Mouse (Mus musculus) CH12.LX (cell line): ENCODE results near the gene Mllt3. TPM values are rescaled to one million over a fixed set of nuclear protein-coding genes. Genes with fewer than 3 reads are reported as not detected.

Source experiments
- DNase-seq: peaks from one replicate; pipeline ENCODE4 v3.0.0-alpha.2; 2013; ENCODE audit errors: extremely low read depth
- H3K27ac ChIP-seq: 2 replicates; pipeline ENCODE4 v1.5.1; 2012; ENCODE audit warnings: low read depth, mild to moderate bottlenecking, control low read depth, moderate library complexity; ENCODE audit not compliant: insufficient read depth
- H3K27me3 ChIP-seq: replicated peaks from 2 replicates; pipeline ENCODE3; 2012; ENCODE audit warnings: inconsistent platforms
- H3K36me3 ChIP-seq, 2 experiments: replicated peaks in 1 of 2; 2 replicates each; pipeline versions ENCODE3 to v1.6.1; 2012; ENCODE audit warnings: inconsistent platforms in 1 of 2, low read length in 1 of 2, mild to moderate bottlenecking in 1 of 2, mixed read lengths in 1 of 2, moderate library complexity in 1 of 2; ENCODE audit not compliant: control insufficient read depth in 1 of 2, insufficient read depth in 1 of 2
- H3K4me1 ChIP-seq, 2 experiments: 2 replicates each; pipeline ENCODE4 v1.6.1; 2012; ENCODE audit warnings: inconsistent platforms in 1 of 2, moderate library complexity in 1 of 2; ENCODE audit not compliant: insufficient read depth in 2 of 2, control insufficient read depth in 1 of 2
- H3K4me2 ChIP-seq: 2 replicates; pipeline ENCODE4 v1.6.1; 2012; ENCODE audit warnings: low read depth, mild to moderate bottlenecking, control low read depth; ENCODE audit not compliant: poor library complexity, insufficient read depth, severe bottlenecking
- H3K4me3 ChIP-seq, 3 experiments: fragments of 150-350 bp in 1 of 3; sonication (generic) in 1 of 3; replicated peaks in 1 of 3; 2 replicates each; pipeline versions ENCODE3 to v1.5.1; 2011 to 2012; ENCODE audit warnings: low read depth in 2 of 3, low read length in 2 of 3, mild to moderate bottlenecking in 2 of 3, moderate library complexity in 2 of 3, control low read depth in 1 of 3, improper control_type of control experiment in 1 of 3, inconsistent platforms in 1 of 3, mixed read lengths in 1 of 3; ENCODE audit not compliant: poor library complexity in 1 of 3
- H3K79me2 ChIP-seq: replicated peaks from 2 replicates; pipeline ENCODE4 v1.6.1; 2012; ENCODE audit warnings: mild to moderate bottlenecking, moderate library complexity; ENCODE audit not compliant: control insufficient read depth, poor library complexity, insufficient read depth, severe bottlenecking; ENCODE audit errors: extremely low read depth
- H3K9ac ChIP-seq: 2 replicates; pipeline ENCODE4 v1.6.1; 2012; ENCODE audit warnings: low read depth, mild to moderate bottlenecking, control low read depth, moderate library complexity; ENCODE audit not compliant: insufficient read depth
- H3K9me3 ChIP-seq: replicated peaks from 2 replicates; pipeline ENCODE3; 2012; ENCODE audit warnings: low read length, inconsistent platforms, mixed read lengths
- CHD1 ChIP-seq: IDR thresholded peaks from 2 replicates; pipeline ENCODE4 v1.6.1; 2012; ENCODE audit warnings: low read depth, low read length, improper control_type of control experiment, inconsistent platforms
- CHD2 ChIP-seq: IDR thresholded peaks from 2 replicates; pipeline ENCODE4 v1.6.1; 2011; ENCODE audit warnings: low read length, improper control_type of control experiment
- ELF1 ChIP-seq: IDR thresholded peaks from 2 replicates; pipeline ENCODE4 v1.6.1; 2014; ENCODE audit warnings: low read depth, mild to moderate bottlenecking, inconsistent platforms, low read length, improper control_type of control experiment
- EP300 ChIP-seq: IDR thresholded peaks from 2 replicates; pipeline ENCODE4 v1.6.1; 2011; ENCODE audit warnings: low read length, improper control_type of control experiment
- ETS1 ChIP-seq: conservative IDR thresholded peaks from 2 replicates; pipeline ENCODE4 v1.6.1; 2012; ENCODE audit warnings: low read depth, mild to moderate bottlenecking, inconsistent platforms, low read length, improper control_type of control experiment, moderate library complexity
- GABPA ChIP-seq: IDR thresholded peaks from 2 replicates; pipeline ENCODE4 v1.6.1; 2012; ENCODE audit warnings: low read depth, low read length, improper control_type of control experiment, inconsistent platforms; ENCODE audit not compliant: insufficient replicate concordance
- JUND ChIP-seq: conservative IDR thresholded peaks from 2 replicates; pipeline ENCODE4 v1.6.1; 2011; ENCODE audit warnings: low read depth, low read length, improper control_type of control experiment
- KAT2A ChIP-seq: IDR thresholded peaks from 2 replicates; pipeline ENCODE4 v1.6.1; 2012; ENCODE audit warnings: low read length, improper control_type of control experiment, inconsistent platforms; ENCODE audit not compliant: insufficient replicate concordance
- MAFK ChIP-seq: IDR thresholded peaks from 2 replicates; pipeline ENCODE4 v1.6.1; 2011; ENCODE audit warnings: low read length, improper control_type of control experiment; ENCODE audit not compliant: insufficient replicate concordance
- MAX ChIP-seq: IDR thresholded peaks from 2 replicates; pipeline ENCODE4 v1.6.1; 2011; ENCODE audit warnings: low read length, improper control_type of control experiment
- MEF2A ChIP-seq: IDR thresholded peaks from 2 replicates; pipeline ENCODE4 v1.6.1; 2014; ENCODE audit warnings: low read depth, mild to moderate bottlenecking, inconsistent platforms, low read length, improper control_type of control experiment, borderline replicate concordance
- MXI1 ChIP-seq: IDR thresholded peaks from 2 replicates; pipeline ENCODE4 v1.6.1; 2011; ENCODE audit warnings: mild to moderate bottlenecking, low read depth, low read length, improper control_type of control experiment
- MYC ChIP-seq: IDR thresholded peaks from 2 replicates; pipeline ENCODE4 v1.6.1; 2011; ENCODE audit warnings: low read depth, mild to moderate bottlenecking, improper control_type of control experiment, low read length
- NRF1 ChIP-seq: IDR thresholded peaks from 2 replicates; pipeline ENCODE4 v1.6.1; 2014; ENCODE audit warnings: low read depth, mild to moderate bottlenecking, inconsistent platforms, low read length, improper control_type of control experiment, moderate library complexity
- POLR2A ChIP-seq: IDR thresholded peaks from 2 replicates; pipeline ENCODE4 v1.6.1; 2011; ENCODE audit warnings: low read depth, mild to moderate bottlenecking, improper control_type of control experiment, low read length
- POLR2AphosphoS2 ChIP-seq: IDR thresholded peaks from 2 replicates; pipeline ENCODE4 v1.6.1; 2011; ENCODE audit warnings: low read depth, low read length, improper control_type of control experiment
- RAD21 ChIP-seq: IDR thresholded peaks from 2 replicates; pipeline ENCODE4 v1.6.1; 2011; ENCODE audit warnings: low read depth, mild to moderate bottlenecking, low read length, improper control_type of control experiment, moderate library complexity
- SIN3A ChIP-seq: IDR thresholded peaks from 2 replicates; pipeline ENCODE4 v1.6.1; 2012; ENCODE audit warnings: low read length, improper control_type of control experiment, inconsistent platforms
- SMC3 ChIP-seq: IDR thresholded peaks from 2 replicates; pipeline ENCODE4 v1.6.1; 2011; ENCODE audit warnings: low read depth, low read length, improper control_type of control experiment
- TCF12 ChIP-seq: IDR thresholded peaks from 2 replicates; pipeline ENCODE4 v1.6.1; 2014; ENCODE audit warnings: low read depth, mild to moderate bottlenecking, inconsistent platforms, low read length, improper control_type of control experiment
- ZMIZ1 ChIP-seq: IDR thresholded peaks from 2 replicates; pipeline ENCODE4 v1.6.1; 2012; ENCODE audit warnings: low read depth, mild to moderate bottlenecking, inconsistent platforms, low read length, improper control_type of control experiment
- ZNF384 ChIP-seq: IDR thresholded peaks from 2 replicates; pipeline ENCODE4 v1.6.1; 2012; ENCODE audit warnings: low read depth, low read length, improper control_type of control experiment, inconsistent platforms
- dilution Hi-C: fragments of 300-500 bp; cut with MboI; formaldehyde crosslinking; loops from 2 replicates; pipeline ENCODE4 v1.14.3; 2020; ENCODE audit warnings: low sequenced_read_pairs; ENCODE audit not compliant: extremely low pct_unique_long_range_greater_than_20kb, extremely low pct_ligation_motif_present
- in situ Hi-C: fragments of 300-500 bp; cut with MboI; formaldehyde crosslinking; loops from 3 replicates; pipeline ENCODE4 v1.14.3; 2019; ENCODE audit warnings: low sequenced_read_pairs, low pct_ligation_motif_present, low pct_unique_long_range_greater_than_20kb, mixed read lengths
- polyA plus RNA-seq: library from polyadenylated mRNA; unstranded; fragments of >175 nt; gene quantifications from 2 replicates; pipeline ENCODE4 v1.2.1, GENCODE M21; 2012; ENCODE audit warnings: low read depth; ENCODE audit not compliant: insufficient read length
- total RNA-seq, 2 experiments: library from RNA; depleted of rRNA; stranded (reverse); fragments of 300-350 nt in 1 of 2; fragments of >200 nt in 1 of 2; gene quantifications; 2 replicates each; pipeline ENCODE4 v1.2.3; 2012 to 2014

The Mllt3 gene
- total and polyA plus RNA-seq, 3 experiments = 8.3 to 20.9 (median 10.1) TPM

GRCm38 (mm10) chr4:87850051-87850450, 183.1 kb downstream of the Mllt3 start:
- Histone ChIP-seq H3K9me3 (no peaks in the 10 kb centered on the region), H3K4me1 (no peaks in the 10 kb centered on the region), H3K9ac (no peak overlapping the region), H3K79me2 (no peaks in the 10 kb centered on the region), H3K4me2 (no peak overlapping the region), H3K27me3 (no peaks in the 10 kb centered on the region), H3K36me3 (no peaks in the 10 kb centered on the region), H3K27ac (no peak overlapping the region)
- DNase-seq = no peak
- dilution Hi-C loops = no loop called here
- TF ChIP-seq EP300 (no peak), ZMIZ1 (no peak), POLR2AphosphoS2 (no peak), GABPA (no peak), POLR2A (no peak), MAX (no peak), ELF1 (no peak), MYC (no peak), MEF2A (no peak), TCF12 (no peak)
- TF ChIP-seq, all 38 proteins: peak for 0
- H3K4me3 ChIP-seq = no peak overlapping the region
- in situ Hi-C loops = no loop called here

- Histone ChIP-seq H3K4me1 (no peaks in the 10 kb centered on the region), H3K36me3 (peaks cover 0 to 5% of the 10 kb centered on the region in 2 experiments), H3K4me2 (no peak overlapping the region), H3K9me3 (no peaks in the 10 kb centered on the region), H3K9ac (no peak overlapping the region), H3K4me3 (no peak overlapping the region), H3K79me2 (no peaks in the 10 kb centered on the region), H3K27me3 (no peaks in the 10 kb centered on the region), H3K27ac (no peak overlapping the region)
- in situ Hi-C loops = no loop called here
- dilution Hi-C loops = no loop called here
- no peak for DNase-seq
- TF ChIP-seq JUND (no peak), CHD2 (no peak), MAFK (no peak), KAT2A (no peak), POLR2AphosphoS2 (no peak), CHD1 (no peak), ZNF384 (no peak), MYC (no peak), MXI1 (no peak), ZMIZ1 (no peak), ELF1 (no peak), SMC3 (no peak), GABPA (no peak), POLR2A (no peak), NRF1 (no peak), RAD21 (no peak), ETS1 (no peak), SIN3A (no peak), TCF12 (no peak)
Observed at GRCm38 (mm10) chr4:87844668-87845210, 188.4 kb downstream of the Mllt3 start.
